Mouse (Mus musculus) hindbrain, postnatal 0 days (tissue): ENCODE measurements around the gene Cep290. TPM values are rescaled to one million over a fixed set of nuclear protein-coding genes. Genes with fewer than 3 reads are reported as not detected.

ENCODE experiments used
- ATAC-seq: fragments of 200-750 bp; cut with Nextera tagmentation; 2 replicates; pipeline ENCODE4 v1.8.0; 2017; ENCODE audit warnings: mild to moderate bottlenecking, moderate TSS enrichment, moderate library complexity
- DNase-seq: peaks from one replicate; pipeline ENCODE4 v3.0.0-alpha.2; 2015; ENCODE audit warnings: low spot score
- H3K27ac ChIP-seq: fragments of 300-500 bp; sonication (generic); 2 replicates; pipeline ENCODE4 v1.5.1; 2014; ENCODE audit warnings: mild to moderate bottlenecking
- H3K27me3 ChIP-seq: fragments of 300-500 bp; sonication (generic); 2 replicates; pipeline ENCODE4 v1.6.1; 2014; ENCODE audit warnings: low read length, mixed read lengths; ENCODE audit not compliant: insufficient read depth
- H3K36me3 ChIP-seq: fragments of 300-500 bp; sonication (generic); 2 replicates; pipeline ENCODE4 v1.6.1; 2014; ENCODE audit warnings: low read length, mixed read lengths; ENCODE audit not compliant: insufficient read depth
- H3K4me1 ChIP-seq: fragments of 300-500 bp; sonication (generic); 2 replicates; pipeline ENCODE4 v1.6.1; 2014; ENCODE audit warnings: antibody characterized with exemption, low read length, mixed read lengths; ENCODE audit not compliant: insufficient read depth
- H3K4me2 ChIP-seq: fragments of 300-500 bp; sonication (generic); 2 replicates; pipeline ENCODE4 v1.6.1; 2014; ENCODE audit warnings: low read depth, mild to moderate bottlenecking, low read length, moderate library complexity, mixed read lengths
- H3K4me3 ChIP-seq: fragments of 300-500 bp; sonication (generic); 2 replicates; pipeline ENCODE4 v1.5.1; 2014; ENCODE audit warnings: low read length
- H3K9ac ChIP-seq: fragments of 300-500 bp; sonication (generic); replicated peaks from 2 replicates; pipeline ENCODE4 v1.6.1; 2014; ENCODE audit warnings: mild to moderate bottlenecking, low read length, moderate library complexity, mixed read lengths
- H3K9me3 ChIP-seq: fragments of 300-500 bp; sonication (generic); 2 replicates; pipeline ENCODE4 v1.6.1; 2016; ENCODE audit warnings: low read length, mixed read lengths
- CTCF ChIP-seq: IDR thresholded peaks from 2 replicates; pipeline ENCODE4 v1.5.1; 2016; ENCODE audit warnings: antibody characterized with exemption, control low read depth, low read depth
- WGBS: fragments of 180-500 bp; shearing (Covaris S2); extraction: QIAGEN DNeasy Blood & Tissue Kit; methylation state at CpG from one replicate; pipeline ENCODE4 v1.1.7; 2014; 5-methylcytosine and 5-hydroxymethylcytosine counted together
- polyA plus RNA-seq: library from polyadenylated mRNA; unstranded; fragments of >200 nt; fragmentation: Nextera tagmentation; extraction: Ambion mirVana; gene quantifications from 2 replicates; pipeline ENCODE4 v1.2.1, GENCODE M21; 2015
- total RNA-seq: library from RNA; depleted of rRNA; stranded (reverse); fragments of >200 nt; gene quantifications from 2 replicates; pipeline ENCODE4 v1.2.3, GENCODE M21; 2014; rRNA removed

The Cep290 gene
- 3.1 and 4.6 TPM in 2 replicates for total RNA-seq
- 4.1 and 5.1 TPM in 2 replicates for polyA plus RNA-seq

GRCm38 (mm10) chr10:100487097-100487978 is at the start of gene Cep290, which contains the start of gene Tmtc3:
Gene Cep290 (plus strand): TSS chr10:100487558.
Gene Tmtc3 (minus strand): TSS chr10:100487350.
- peak; percentile 98 for DNase-seq
- Histone ChIP-seq H3K9ac (peak within 1 kb of the TSS; percentile 64), H3K27ac (peak within 1 kb of the TSS; percentile 72), H3K4me2 (peak within 1 kb of the TSS; percentile 89), H3K27me3 (no peaks in the 10 kb centered on the region), H3K4me3 (peak within 1 kb of the TSS; percentile 91), H3K4me1 (no peaks in the 10 kb centered on the region), H3K9me3 (no peaks in the 10 kb centered on the region), H3K36me3 (no peaks in the 10 kb centered on the region)
- no peak for TF ChIP-seq CTCF
- ATAC-seq = peak; percentile 99
- under 1% methylated on average over 62 of the region's 63 CpGs for WGBS

DNA sequence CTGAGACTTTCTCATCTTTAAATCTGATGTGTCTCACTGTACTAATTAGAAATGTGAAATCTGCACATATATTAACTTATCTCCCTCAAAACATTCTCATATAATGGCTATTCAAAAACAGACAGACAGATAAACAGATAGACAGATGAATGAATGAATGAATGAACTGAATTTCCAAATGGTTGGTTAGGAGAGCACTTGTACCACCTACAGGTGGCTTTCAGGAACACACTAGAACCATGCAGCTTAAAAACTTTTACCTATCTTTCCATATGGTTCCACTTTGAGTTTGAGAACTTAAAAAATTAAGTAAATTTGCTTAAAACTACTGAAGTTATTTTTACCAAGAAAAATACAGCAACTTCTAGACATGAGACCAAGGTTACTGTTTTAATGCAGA is 38.0 kb upstream of the Cep290 start:
- Histone ChIP-seq H3K4me2 (no peak overlapping the region), H3K4me3 (no peak overlapping the region), H3K4me1 (no peaks in the 10 kb centered on the region), H3K27me3 (no peaks in the 10 kb centered on the region), H3K27ac (no peak overlapping the region), H3K9ac (no peak overlapping the region), H3K36me3 (peaks cover 9% of the 10 kb centered on the region), H3K9me3 (no peaks in the 10 kb centered on the region)
- DNase-seq = peak; percentile 15
- no peak for ATAC-seq
- peak; percentile 52 for TF ChIP-seq CTCF

- Histone ChIP-seq H3K4me2 (no peak overlapping the region), H3K36me3 (peaks cover 9% of the 10 kb centered on the region; the same call in 1 of the 2 replicates), H3K27me3 (no peaks in the 10 kb centered on the region), H3K27ac (no peak overlapping the region), H3K4me1 (no peaks in the 10 kb centered on the region), H3K9ac (no peak overlapping the region), H3K9me3 (no peaks in the 10 kb centered on the region), H3K4me3 (no peak overlapping the region)
- no peak for TF ChIP-seq CTCF
- DNase-seq (no peak), ATAC-seq (no peak)
Observed at GRCm38 (mm10) chr10:100460515-100460914, 26.8 kb upstream of the Cep290 start.

GRCm38 (mm10) chr10:100475040-100475439 is 12.3 kb upstream of the Cep290 start:
- H3K4me2 ChIP-seq = no peak overlapping the region
- 52% methylated on average over 3 of the region's 3 CpGs for WGBS
- no peaks in the 10 kb centered on the region for H3K27me3 ChIP-seq
- ATAC-seq = no peak
- peak; percentile 53 for TF ChIP-seq CTCF
- H3K4me3 ChIP-seq = no peak overlapping the region
- no peak for DNase-seq
- no peaks in the 10 kb centered on the region for H3K9me3 ChIP-seq
- no peaks in the 10 kb centered on the region for H3K4me1 ChIP-seq
- no peak overlapping the region for H3K27ac ChIP-seq
- H3K9ac ChIP-seq = no peak overlapping the region
- peaks cover 14% of the 10 kb centered on the region; the same call in 1 of the 2 replicates for H3K36me3 ChIP-seq

GRCm38 (mm10) chr10:100479538-100479937 is 7.8 kb upstream of the Cep290 start:
- Histone ChIP-seq H3K36me3 (peaks cover 14% of the 10 kb centered on the region; the same call in 1 of the 2 replicates), H3K9ac (no peak overlapping the region), H3K4me1 (no peaks in the 10 kb centered on the region), H3K27ac (no peak overlapping the region), H3K4me3 (no peak overlapping the region), H3K4me2 (no peak overlapping the region), H3K27me3 (no peaks in the 10 kb centered on the region), H3K9me3 (no peaks in the 10 kb centered on the region)
- no peak for ATAC-seq
- DNase-seq = no peak
- WGBS = 90% methylated on average over 3 of the region's 3 CpGs
- no peak for TF ChIP-seq CTCF

- H3K9me3 ChIP-seq = no peaks in the 10 kb centered on the region
- peak overlapping the region; percentile 64 for H3K9ac ChIP-seq
- no peaks in the 10 kb centered on the region for H3K27me3 ChIP-seq
- no peak for TF ChIP-seq CTCF
- H3K36me3 ChIP-seq = no peaks in the 10 kb centered on the region
- ATAC-seq = no peak
- H3K4me3 ChIP-seq = peak overlapping the region; percentile 91
- H3K4me2 ChIP-seq = peak overlapping the region; percentile 89
- H3K4me1 ChIP-seq = no peaks in the 10 kb centered on the region
- peak; percentile 55 for DNase-seq
- under 1% methylated on average over 13 of the region's 13 CpGs for WGBS
- H3K27ac ChIP-seq = peak overlapping the region; percentile 72
Observed at GRCm38 (mm10) chr10:100486701-100487096, 659 bp upstream of the Cep290 start.

GRCm38 (mm10) chr10:100491916-100492315 is 4.6 kb downstream of the Cep290 start:
- H3K9me3 ChIP-seq = no peaks in the 10 kb centered on the region
- no peaks in the 10 kb centered on the region for H3K27me3 ChIP-seq
- H3K4me2 ChIP-seq = no peak overlapping the region
- H3K27ac ChIP-seq = no peak overlapping the region
- DNase-seq = no peak
- H3K9ac ChIP-seq = no peak overlapping the region
- H3K36me3 ChIP-seq = peaks cover 11% of the 10 kb centered on the region
- no peak for ATAC-seq
- no peaks in the 10 kb centered on the region for H3K4me1 ChIP-seq
- H3K4me3 ChIP-seq = no peak overlapping the region
- 96% methylated on average over 7 of the region's 7 CpGs for WGBS
- TF ChIP-seq CTCF = no peak
